Mouse (Mus musculus): ENCODE measurements around the gene Nmt1. TPM values are rescaled to one million over a fixed set of nuclear protein-coding genes. Genes with fewer than 3 reads are reported as not detected.

The Nmt1 gene
- polyA plus RNA-seq, 1 experiment from 2014 or later = 50.8 TPM

- H3K27me3 ChIP-seq = no peaks in the 10 kb centered on the region
- no peak overlapping the region for H3K9ac ChIP-seq
- no peaks in the 10 kb centered on the region for H3K4me1 ChIP-seq
- no peak overlapping the region for H3K27ac ChIP-seq
- no peak overlapping the region for H3K4me3 ChIP-seq
- H3K36me3 ChIP-seq = peaks cover 57% of the 10 kb centered on the region
- no peak for ATAC-seq (ENCODE audit: insufficient number of reproducible peaks, insufficient read depth, low FRiP score, low TSS enrichment)
- 98% methylated on average over 2 of the region's 2 CpGs for WGBS
- no peaks in the 10 kb centered on the region for H3K9me3 ChIP-seq
- no peak overlapping the region for H3K4me2 ChIP-seq (replicated peaks)
Measured at GRCm38 (mm10) chr11:103069731-103070130, 41.7 kb downstream of the Nmt1 start.

- H3K9ac ChIP-seq = no peak overlapping the region
Measured at GRCm38 (mm10) chr11:103070322-103070880, 42.4 kb downstream of the Nmt1 start.

GRCm38 (mm10) chr11:103073671-103074070, 45.7 kb downstream of the Nmt1 start:
- no peak for ATAC-seq (ENCODE audit: insufficient number of reproducible peaks, insufficient read depth, low FRiP score, low TSS enrichment)
- peaks cover 22% of the 10 kb centered on the region for H3K36me3 ChIP-seq
- H3K4me2 ChIP-seq (replicated peaks) = no peak overlapping the region
- H3K27ac ChIP-seq = no peak overlapping the region
- H3K9ac ChIP-seq = no peak overlapping the region
- H3K27me3 ChIP-seq = 0 out of 2 replicates have a peak, but pooled peaks cover 2% of the 10 kb centered on the region
- H3K4me1 ChIP-seq = no peaks in the 10 kb centered on the region
- WGBS = 90% methylated on average over 7 of the region's 7 CpGs
- no peaks in the 10 kb centered on the region for H3K9me3 ChIP-seq
- no peak overlapping the region for H3K4me3 ChIP-seq

More at GRCm38 (mm10) chr11:103070322-103070880, 42.4 kb downstream of the Nmt1 start:
- H3K4me2 ChIP-seq (replicated peaks) = no peak overlapping the region
- no peaks in the 10 kb centered on the region for H3K4me1 ChIP-seq
- H3K9me3 ChIP-seq = no peaks in the 10 kb centered on the region
- no peak overlapping the region for H3K27ac ChIP-seq
- H3K36me3 ChIP-seq = peaks cover 52% of the 10 kb centered on the region
- H3K27me3 ChIP-seq = no peaks in the 10 kb centered on the region
- 92% methylated on average over 10 of the region's 10 CpGs for WGBS
- no peak for ATAC-seq (ENCODE audit: insufficient number of reproducible peaks, insufficient read depth, low FRiP score, low TSS enrichment)
- no peak overlapping the region for H3K4me3 ChIP-seq

- peaks cover 17% of the 10 kb centered on the region for H3K36me3 ChIP-seq
- 56% methylated on average over 10 of the region's 10 CpGs for WGBS
- H3K4me3 ChIP-seq = no peak overlapping the region
- no peaks in the 10 kb centered on the region for H3K9me3 ChIP-seq
- peaks cover 5% of the 10 kb centered on the region; the same call in 1 of the 2 replicates for H3K27me3 ChIP-seq
- H3K27ac ChIP-seq = no peak overlapping the region
- ATAC-seq (ENCODE audit: insufficient number of reproducible peaks, insufficient read depth, low FRiP score, low TSS enrichment) = no peak
- no peak overlapping the region for H3K9ac ChIP-seq
- no peak overlapping the region for H3K4me2 ChIP-seq (replicated peaks)
- no peaks in the 10 kb centered on the region for H3K4me1 ChIP-seq
Measured at GRCm38 (mm10) chr11:103074121-103074650, 46.2 kb downstream of the Nmt1 start.

GRCm38 (mm10) chr11:103074796-103075323, 46.9 kb downstream of the Nmt1 start:
- Histone ChIP-seq H3K27me3 (peaks cover 11% of the 10 kb centered on the region), H3K4me2 (replicated peaks) (no peak overlapping the region), H3K9ac (0 out of 2 replicates have a peak overlapping the region, but pooled peaks have one; percentile 17), H3K36me3 (peaks cover 10% of the 10 kb centered on the region), H3K9me3 (no peaks in the 10 kb centered on the region), H3K4me1 (no peaks in the 10 kb centered on the region), H3K4me3 (no peak overlapping the region), H3K27ac (no peak overlapping the region)
- 17% methylated on average over 10 of the region's 10 CpGs for WGBS
- ATAC-seq (ENCODE audit: insufficient number of reproducible peaks, insufficient read depth, low FRiP score, low TSS enrichment) = no peak

- H3K9me3 ChIP-seq = no peaks in the 10 kb centered on the region
- peaks cover 22% of the 10 kb centered on the region for H3K27me3 ChIP-seq
- peaks cover under 1% of the 10 kb centered on the region; the same call in 1 of the 2 replicates for H3K36me3 ChIP-seq
- peaks cover 8% of the 10 kb centered on the region for H3K4me1 ChIP-seq
- H3K4me2 ChIP-seq (replicated peaks) = no peak overlapping the region
- no peak overlapping the region for H3K9ac ChIP-seq
- H3K4me3 ChIP-seq = no peak overlapping the region
- no peak for ATAC-seq (ENCODE audit: insufficient number of reproducible peaks, insufficient read depth, low FRiP score, low TSS enrichment)
- no peak overlapping the region for H3K27ac ChIP-seq
- WGBS = 92% methylated on average over 7 of the region's 7 CpGs
Measured at GRCm38 (mm10) chr11:103076010-103076409, 48.0 kb downstream of the Nmt1 start.

GRCm38 (mm10) chr11:103076581-103076980, 48.6 kb downstream of the Nmt1 start:
- no peak for ATAC-seq (ENCODE audit: insufficient number of reproducible peaks, insufficient read depth, low FRiP score, low TSS enrichment)
- H3K4me2 ChIP-seq (replicated peaks) = no peak overlapping the region
- H3K36me3 ChIP-seq = no peaks in the 10 kb centered on the region
- 76% methylated on average over 8 of the region's 8 CpGs for WGBS
- peaks cover 28% of the 10 kb centered on the region for H3K27me3 ChIP-seq
- peaks cover 8% of the 10 kb centered on the region for H3K4me1 ChIP-seq
- no peak overlapping the region for H3K9ac ChIP-seq
- no peaks in the 10 kb centered on the region for H3K9me3 ChIP-seq
- H3K27ac ChIP-seq = no peak overlapping the region
- no peak overlapping the region for H3K4me3 ChIP-seq

GRCm38 (mm10) chr11:103078131-103078530, 50.1 kb downstream of the Nmt1 start:
- Histone ChIP-seq H3K4me2 (replicated peaks) (no peak overlapping the region), H3K4me1 (peaks cover 8% of the 10 kb centered on the region), H3K4me3 (no peak overlapping the region), H3K27ac (no peak overlapping the region), H3K9ac (no peak overlapping the region), H3K27me3 (peaks cover 42% of the 10 kb centered on the region), H3K9me3 (no peaks in the 10 kb centered on the region), H3K36me3 (no peaks in the 10 kb centered on the region)
- no peak for ATAC-seq (ENCODE audit: insufficient number of reproducible peaks, insufficient read depth, low FRiP score, low TSS enrichment)
- whole genome bisulfite sequencing = 77% methylated on average over 11 of the region's 11 CpGs

GRCm38 (mm10) chr11:103080323-103081091, 52.5 kb downstream of the Nmt1 start:
- peak overlapping the region; percentile 27 for H3K4me3 ChIP-seq
- no peaks in the 10 kb centered on the region for H3K36me3 ChIP-seq
- H3K27me3 ChIP-seq = peaks cover 42% of the 10 kb centered on the region
- no peak for ATAC-seq (ENCODE audit: insufficient number of reproducible peaks, insufficient read depth, low FRiP score, low TSS enrichment)
- no peak overlapping the region for H3K27ac ChIP-seq
- peak overlapping the region; percentile 57 for H3K4me2 ChIP-seq (replicated peaks)
- no peaks in the 10 kb centered on the region for H3K9me3 ChIP-seq
- 2% methylated on average over 43 of the region's 43 CpGs for WGBS
- peaks cover 8% of the 10 kb centered on the region for H3K4me1 ChIP-seq
- H3K9ac ChIP-seq = peak overlapping the region; percentile 27

GRCm38 (mm10) chr11:103081631-103082030, 53.6 kb downstream of the Nmt1 start:
- Histone ChIP-seq H3K9me3 (no peaks in the 10 kb centered on the region), H3K36me3 (no peaks in the 10 kb centered on the region), H3K4me3 (no peak overlapping the region), H3K27me3 (peaks cover 42% of the 10 kb centered on the region), H3K4me1 (peaks cover 8% of the 10 kb centered on the region), H3K27ac (no peak overlapping the region), H3K4me2 (replicated peaks) (no peak overlapping the region), H3K9ac (no peak overlapping the region)
- WGBS = 45% methylated on average over 6 of the region's 6 CpGs
- ATAC-seq (ENCODE audit: insufficient number of reproducible peaks, insufficient read depth, low FRiP score, low TSS enrichment) = no peak

GRCm38 (mm10) chr11:103093306-103093705, 65.3 kb downstream of the Nmt1 start:
- Histone ChIP-seq H3K4me2 (replicated peaks) (no peak overlapping the region), H3K36me3 (no peaks in the 10 kb centered on the region), H3K27ac (no peak overlapping the region), H3K4me1 (peaks cover 12% of the 10 kb centered on the region; the same call in 1 of the 2 replicates), H3K9me3 (no peaks in the 10 kb centered on the region), H3K27me3 (peaks cover 13% of the 10 kb centered on the region), H3K4me3 (no peak overlapping the region), H3K9ac (no peak overlapping the region)
- ATAC-seq (ENCODE audit: insufficient number of reproducible peaks, insufficient read depth, low FRiP score, low TSS enrichment) = no peak
- 90% methylated on average over 7 of the region's 7 CpGs for whole genome bisulfite sequencing
